Mouse (Mus musculus): ENCODE data around the gene Gm49333. TPM values are rescaled to one million over a fixed set of nuclear protein-coding genes. Genes with fewer than 3 reads are reported as not detected.

Gm49333 gene
- total and polyA plus RNA-seq, 3 experiments, result not detected

DNA sequence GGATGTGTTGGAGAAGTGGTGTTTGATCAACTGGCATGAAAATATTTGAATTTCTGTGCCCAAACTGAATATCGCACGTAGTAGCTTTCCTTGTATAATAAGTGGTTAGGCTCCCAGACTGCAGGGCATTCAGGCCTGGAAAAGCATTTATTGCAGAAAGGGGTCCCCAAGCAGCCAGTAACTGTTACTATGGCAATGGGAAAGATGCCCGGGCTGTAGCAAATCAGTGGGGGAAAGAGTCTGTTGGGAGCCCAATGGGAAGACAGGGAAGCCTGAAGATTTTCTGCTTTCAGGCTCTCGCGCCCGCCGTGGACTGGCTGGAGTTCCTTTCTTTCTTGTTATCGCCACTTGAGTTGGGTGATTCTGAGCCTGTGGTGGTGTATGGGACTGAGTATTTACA, 27.0 kb downstream of the Gm49333 start:
- no peaks in the 10 kb centered on the region for H3K9me3 ChIP-seq (replicated peaks; ENCODE audit: insufficient read depth, low read length)
- H3K27me3 ChIP-seq (ENCODE audit: control insufficient read depth in 1 of 2, insufficient read depth in 2 of 2, low read length in 2 of 2), result no peaks in the 10 kb centered on the region

DNA sequence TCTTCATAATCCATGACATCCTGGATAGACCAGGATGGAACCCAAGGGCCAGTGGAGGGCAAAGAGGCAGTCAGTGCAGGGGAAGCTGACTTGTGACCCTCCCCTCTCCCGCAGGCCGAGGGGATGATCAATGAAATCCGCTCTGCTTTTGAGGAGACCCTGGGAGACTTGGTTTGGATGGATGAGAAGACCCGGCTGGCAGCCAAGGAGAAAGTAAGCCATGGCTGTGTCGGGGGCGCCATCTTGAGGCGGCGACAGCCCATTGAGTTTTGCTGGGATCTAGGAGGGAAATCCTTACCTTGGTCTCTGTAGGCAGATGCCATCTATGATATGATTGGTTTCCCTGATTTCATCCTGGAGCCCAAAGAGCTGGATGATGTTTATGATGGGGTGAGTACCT, 30.8 kb downstream of the Gm49333 start:
- H3K4me1 ChIP-seq (ENCODE audit: control insufficient read depth in 1 of 2, insufficient read depth in 2 of 2, low read length in 2 of 2), result peaks cover 5 to 13% of the 10 kb centered on the region in 2 experiments
- H3K79me2 ChIP-seq (ENCODE audit: control insufficient read depth, insufficient read depth, low read length, poor library complexity), result no peaks in the 10 kb centered on the region
- no peak overlapping the region for H3K27ac ChIP-seq (ENCODE audit: control insufficient read depth, low read depth, low read length)
- no peaks in the 10 kb centered on the region for H3K9me3 ChIP-seq (replicated peaks; ENCODE audit: insufficient read depth, low read length)
- no peaks in the 10 kb centered on the region for H3K27me3 ChIP-seq (ENCODE audit: control insufficient read depth in 1 of 2, insufficient read depth in 2 of 2, low read length in 2 of 2)
- TF ChIP-seq SMC3 (IDR thresholded peaks at IDR 0.05; ENCODE audit: low read depth, low read length) (peak; percentile 69), CHD1 (IDR thresholded peaks at IDR 0.05; ENCODE audit: low read depth, low read length) (no peak), CTCF (IDR thresholded peaks at IDR 0.05 in 2 of 3, conservative IDR thresholded peaks at IDR 0.05 in 1 of 3; ENCODE audit: control insufficient read depth in 1 of 3, insufficient read depth in 1 of 3, low read depth in 2 of 3, low read length in 3 of 3, poor library complexity in 1 of 3, severe bottlenecking in 1 of 3) (peak; percentile 61 to 88 (median 78)), MEF2A (IDR thresholded peaks at IDR 0.05; ENCODE audit: extremely low read depth, insufficient replicate concordance, low read depth, low read length, poor library complexity, severe bottlenecking) (no peak), ZC3H11A (IDR thresholded peaks at IDR 0.05; ENCODE audit: low read depth, low read length) (peak; percentile 68), RAD21 (IDR thresholded peaks at IDR 0.05; ENCODE audit: low read depth, low read length) (peak; percentile 83)
- H3K36me3 ChIP-seq (ENCODE audit: control insufficient read depth in 1 of 2, insufficient read depth in 2 of 2, low read length in 2 of 2), result peaks cover 0 to 11% of the 10 kb centered on the region in 2 experiments
- no peak overlapping the region for H3K9ac ChIP-seq (ENCODE audit: control insufficient read depth, low read depth, low read length, poor library complexity, severe bottlenecking)
- H3K4me3 ChIP-seq (ENCODE audit: control insufficient read depth in 1 of 2, insufficient read depth in 1 of 2, low read depth in 2 of 2, low read length in 2 of 2), result no peak overlapping the region
- peak; percentile 56 for DNase-seq (ENCODE audit: low read depth, low spot score)

More for the DNA sequence above, 27.0 kb downstream of the Gm49333 start:
- no peak overlapping the region for H3K4me3 ChIP-seq (ENCODE audit: control insufficient read depth in 1 of 2, insufficient read depth in 1 of 2, low read depth in 2 of 2, low read length in 2 of 2)
- peaks cover 0 to 2% of the 10 kb centered on the region in 2 experiments; a peak in 3 of 4 replicates for H3K36me3 ChIP-seq (ENCODE audit: control insufficient read depth in 1 of 2, insufficient read depth in 2 of 2, low read length in 2 of 2)
- no peak overlapping the region for H3K27ac ChIP-seq (ENCODE audit: control insufficient read depth, low read depth, low read length)
- 0 out of 4 replicates have a peak, but pooled peaks cover 0 to 3% of the 10 kb centered on the region in 2 experiments for H3K4me1 ChIP-seq (ENCODE audit: control insufficient read depth in 1 of 2, insufficient read depth in 2 of 2, low read length in 2 of 2)
- TF ChIP-seq BHLHE40 (IDR thresholded peaks at IDR 0.05; ENCODE audit: borderline replicate concordance, low read depth, low read length), result no peak
- H3K9ac ChIP-seq (ENCODE audit: control insufficient read depth, low read depth, low read length, poor library complexity, severe bottlenecking), result no peak overlapping the region
- DNase-seq (ENCODE audit: low read depth, low spot score), result no peak
- no peaks in the 10 kb centered on the region for H3K79me2 ChIP-seq (ENCODE audit: control insufficient read depth, insufficient read depth, low read length, poor library complexity)

DNA sequence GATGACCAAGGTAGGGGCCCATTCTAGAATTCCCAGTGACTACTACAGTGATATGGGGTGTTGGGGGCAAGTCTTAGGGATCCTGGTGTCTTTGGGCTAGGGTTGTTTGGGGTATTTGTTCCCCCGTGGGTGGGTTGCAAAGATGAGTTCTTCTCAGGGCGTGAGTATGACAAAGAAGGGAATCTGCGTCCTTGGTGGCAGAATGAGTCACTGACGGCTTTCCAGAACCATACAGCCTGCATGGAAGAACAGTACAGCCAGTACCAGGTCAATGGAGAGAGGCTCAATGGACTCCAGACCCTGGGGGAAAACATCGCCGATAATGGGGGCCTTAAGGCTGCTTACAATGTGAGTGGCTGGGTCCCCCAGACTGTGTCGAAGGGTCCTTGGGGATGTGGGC, 32.5 kb downstream of the Gm49333 start:
- no peak overlapping the region for H3K4me3 ChIP-seq (ENCODE audit: control insufficient read depth in 1 of 2, insufficient read depth in 1 of 2, low read depth in 2 of 2, low read length in 2 of 2)
- no peak overlapping the region for H3K27ac ChIP-seq (ENCODE audit: control insufficient read depth, low read depth, low read length)
- H3K9me3 ChIP-seq (replicated peaks; ENCODE audit: insufficient read depth, low read length), result no peaks in the 10 kb centered on the region
- peaks cover 5 to 13% of the 10 kb centered on the region in 2 experiments for H3K4me1 ChIP-seq (ENCODE audit: control insufficient read depth in 1 of 2, insufficient read depth in 2 of 2, low read length in 2 of 2)
- TF ChIP-seq ZMIZ1 (IDR thresholded peaks at IDR 0.05; ENCODE audit: low read depth, low read length) (no peak), MYC (IDR thresholded peaks at IDR 0.05; ENCODE audit: low read depth, low read length) (no peak), MXI1 (IDR thresholded peaks at IDR 0.05; ENCODE audit: low read depth, low read length) (no peak), USF2 (IDR thresholded peaks at IDR 0.05; ENCODE audit: borderline replicate concordance in 1 of 2, insufficient read depth in 1 of 2, low read depth in 1 of 2, low read length in 2 of 2) (no peak), BHLHE40 (IDR thresholded peaks at IDR 0.05; ENCODE audit: borderline replicate concordance, low read depth, low read length) (no peak), POLR2A (IDR thresholded peaks at IDR 0.05; ENCODE audit: control insufficient read depth in 1 of 2, insufficient read depth in 1 of 2, low read depth in 1 of 2, low read length in 2 of 2, poor library complexity in 1 of 2) (no peak), JUND (IDR thresholded peaks at IDR 0.05; ENCODE audit: low read depth, low read length) (no peak), SMC3 (IDR thresholded peaks at IDR 0.05; ENCODE audit: low read depth, low read length) (no peak), NRF1 (IDR thresholded peaks at IDR 0.05; ENCODE audit: insufficient read depth, low read depth, low read length, poor library complexity, severe bottlenecking) (no peak), RCOR1 (IDR thresholded peaks at IDR 0.05; ENCODE audit: low read depth, low read length) (no peak), NELFE (IDR thresholded peaks at IDR 0.05; ENCODE audit: low read depth, low read length) (no peak), MAZ (IDR thresholded peaks at IDR 0.05; ENCODE audit: low read depth, low read length) (no peak), USF1 (IDR thresholded peaks at IDR 0.05; ENCODE audit: low read depth, low read length) (no peak), ELF1 (IDR thresholded peaks at IDR 0.05; ENCODE audit: low read depth, low read length) (no peak)
- DNase-seq (ENCODE audit: low read depth, low spot score), result no peak
- no peaks in the 10 kb centered on the region for H3K79me2 ChIP-seq (ENCODE audit: control insufficient read depth, insufficient read depth, low read length, poor library complexity)
- H3K27me3 ChIP-seq (ENCODE audit: control insufficient read depth in 1 of 2, insufficient read depth in 2 of 2, low read length in 2 of 2), result no peaks in the 10 kb centered on the region
- no peak overlapping the region for H3K9ac ChIP-seq (ENCODE audit: control insufficient read depth, low read depth, low read length, poor library complexity, severe bottlenecking)
- H3K36me3 ChIP-seq (ENCODE audit: control insufficient read depth in 1 of 2, insufficient read depth in 2 of 2, low read length in 2 of 2), result peaks cover 0 to 11% of the 10 kb centered on the region in 2 experiments

Measured in MEL (cell line).